Mouse (Mus musculus) urinary bladder, adult 2 months (tissue): ENCODE data around the gene Cog2. TPM values are rescaled to one million over a fixed set of nuclear protein-coding genes. Genes with fewer than 3 reads are reported as not detected.

Experiments
- DNase-seq: peaks from one replicate; pipeline ENCODE4 v3.0.0; 2022; ENCODE audit warnings: low spot score
- polyA plus RNA-seq: library from polyadenylated mRNA; depleted of rRNA; stranded (reverse); fragments of >200 nt; gene quantifications from 2 replicates; pipeline ENCODE4 v1.2.3, GENCODE M21; 2012

The Cog2 gene
- polyA plus RNA-seq, 1 experiment: 25.8 TPM

DNA sequence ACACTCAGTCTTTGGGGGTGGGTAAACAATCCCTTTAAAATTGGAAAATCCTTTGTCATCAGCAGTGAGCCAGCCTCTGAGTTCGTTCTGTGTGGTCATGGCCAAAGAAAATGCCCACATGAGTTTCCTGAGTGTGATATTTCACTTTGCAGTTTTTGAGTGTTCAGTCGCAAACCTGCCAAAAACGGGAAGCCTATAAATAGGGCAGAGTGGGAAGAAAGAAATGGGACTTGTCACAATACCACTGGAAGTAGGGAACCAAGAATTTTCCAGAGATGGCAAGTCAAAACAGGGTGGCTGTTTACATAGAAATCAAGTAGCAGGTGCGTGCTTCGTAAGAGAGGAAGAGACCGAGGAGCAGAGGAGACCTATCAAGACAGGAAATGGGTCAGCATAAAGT, 4.0 kb upstream of the Cog2 start:
- DNase-seq: no peak

- no peak for DNase-seq
Observed at GRCm38 (mm10) chr8:124517142-124517541, 3.4 kb upstream of the Cog2 start.

- DNase-seq: no peak
Observed at GRCm38 (mm10) chr8:124521946-124522345, 1.4 kb downstream of the Cog2 start.

DNA sequence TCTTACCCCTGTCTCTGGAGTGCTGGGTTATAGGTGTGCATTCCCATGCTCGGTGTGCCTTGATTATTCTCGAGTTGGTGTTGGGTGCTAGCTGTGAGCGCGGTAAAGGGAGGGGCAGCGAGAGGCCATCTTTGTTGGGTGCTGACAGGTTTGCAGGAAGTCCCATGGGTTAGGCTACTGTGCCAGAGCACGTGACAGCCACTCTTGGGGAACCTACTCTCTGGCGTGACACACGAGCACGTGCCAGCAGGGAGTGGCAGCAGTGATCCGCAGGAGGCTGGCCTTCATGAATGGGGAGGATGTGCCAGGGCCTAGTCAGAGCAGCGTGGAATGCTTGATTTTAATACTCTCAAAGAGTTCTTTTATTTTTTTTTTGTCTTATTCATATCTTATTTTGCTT, 5.7 kb downstream of the Cog2 start:
- DNase-seq: no peak

DNA sequence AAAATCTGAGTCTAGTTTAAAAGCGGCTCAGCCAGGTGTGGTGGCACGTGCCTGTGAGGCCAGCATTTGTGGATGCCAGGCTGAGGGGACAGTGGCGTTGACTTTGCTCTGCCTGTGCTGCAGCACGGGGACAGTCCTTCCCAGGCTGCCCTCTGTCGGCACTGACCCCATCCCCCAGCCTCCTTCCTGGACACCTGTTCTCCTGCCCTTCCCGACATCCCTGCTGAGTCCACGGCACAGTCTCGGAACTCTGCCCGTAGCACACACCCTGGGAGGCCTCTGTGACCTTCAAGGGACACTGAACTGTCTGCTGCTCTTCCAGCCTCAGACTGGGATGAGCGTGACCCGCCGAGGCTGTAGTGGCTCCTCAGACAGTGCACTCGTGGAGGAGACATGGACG, 9.5 kb downstream of the Cog2 start:
- no peak for DNase-seq

DNA sequence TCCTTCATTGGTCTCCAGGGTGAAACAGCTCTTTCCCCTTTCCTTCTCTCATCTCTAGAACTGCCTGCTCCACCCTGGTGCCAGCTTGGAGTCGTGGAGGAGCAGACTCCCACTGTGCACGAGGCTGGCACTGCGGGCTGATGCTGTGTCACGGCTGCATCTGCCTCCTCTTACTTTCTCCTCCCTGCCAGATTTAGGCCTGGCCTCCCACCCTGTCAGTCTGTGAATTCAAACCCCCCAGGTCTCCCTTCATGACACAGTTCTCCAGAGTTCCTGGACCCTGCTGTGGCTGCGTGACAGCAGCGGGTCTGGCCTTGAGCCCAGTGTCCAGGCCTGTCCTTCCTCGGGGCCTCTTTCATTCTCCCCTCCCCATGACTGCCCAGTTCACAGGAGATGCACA, 10.0 kb downstream of the Cog2 start:
- DNase-seq: no peak

DNA sequence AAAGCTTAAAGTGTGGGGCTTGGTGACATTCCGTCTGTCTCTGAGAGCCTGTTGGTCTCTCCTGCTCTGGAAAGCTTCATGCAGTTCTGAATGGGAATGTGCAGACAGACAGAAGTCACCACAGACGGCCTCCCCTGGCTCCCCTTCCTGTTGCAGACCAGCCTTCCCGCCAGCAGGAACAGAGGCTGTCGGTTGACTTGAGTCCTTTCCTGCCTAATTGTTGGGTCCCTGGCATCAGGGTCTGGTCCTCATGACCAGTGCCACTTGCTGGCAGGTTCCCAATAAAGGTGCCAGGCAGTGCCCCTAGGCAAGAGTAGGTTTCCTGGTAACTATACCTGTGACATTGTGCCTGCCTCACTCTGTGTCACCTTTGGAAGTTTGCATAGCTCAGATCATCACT, 10.4 kb downstream of the Cog2 start:
- DNase-seq: no peak

GRCm38 (mm10) chr8:124532626-124533025, 12.1 kb downstream of the Cog2 start:
- DNase-seq: no peak

- DNase-seq: no peak
Observed at GRCm38 (mm10) chr8:124535451-124535850, 14.9 kb downstream of the Cog2 start.

DNA sequence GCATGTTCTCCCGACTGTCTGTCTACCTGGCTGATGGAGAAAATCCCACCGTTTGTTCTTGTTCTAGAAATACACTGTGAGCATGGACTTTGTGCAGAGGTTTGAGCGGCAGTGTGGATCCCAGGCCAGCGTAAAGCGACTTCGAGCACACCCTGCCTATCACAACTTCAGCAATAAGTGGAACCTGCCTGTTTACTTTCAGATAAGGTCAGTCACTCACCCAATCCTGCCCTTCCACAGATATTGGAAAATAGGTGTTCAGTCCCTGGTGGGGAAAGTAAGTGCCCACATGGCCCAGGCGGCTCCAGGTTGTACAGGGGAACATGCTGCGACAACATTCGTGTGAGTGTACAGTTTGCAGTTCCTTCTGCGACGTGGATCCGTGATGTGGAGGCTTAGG, 20.3 kb downstream of the Cog2 start:
- no peak for DNase-seq

DNA sequence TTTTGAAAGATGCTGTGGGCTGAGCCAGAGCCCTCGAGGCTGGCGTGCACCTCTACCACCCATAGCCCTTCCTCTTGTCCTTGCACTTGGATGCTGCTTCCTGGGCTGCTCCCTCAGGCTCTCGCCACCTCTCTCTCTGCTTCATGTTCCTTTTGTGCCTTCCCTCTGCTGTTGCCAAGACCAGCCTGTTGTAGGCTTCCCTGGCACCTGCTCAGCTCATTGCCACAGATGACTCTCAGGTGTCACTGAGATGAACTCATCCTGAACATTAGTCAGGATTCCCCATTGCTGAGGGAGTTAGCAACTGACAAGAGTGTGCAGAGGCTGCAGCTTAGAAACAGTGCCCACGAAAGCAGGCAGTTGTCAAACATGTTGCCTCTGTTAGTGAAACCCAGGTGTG, 21.4 kb downstream of the Cog2 start:
- DNase-seq: no peak

DNA sequence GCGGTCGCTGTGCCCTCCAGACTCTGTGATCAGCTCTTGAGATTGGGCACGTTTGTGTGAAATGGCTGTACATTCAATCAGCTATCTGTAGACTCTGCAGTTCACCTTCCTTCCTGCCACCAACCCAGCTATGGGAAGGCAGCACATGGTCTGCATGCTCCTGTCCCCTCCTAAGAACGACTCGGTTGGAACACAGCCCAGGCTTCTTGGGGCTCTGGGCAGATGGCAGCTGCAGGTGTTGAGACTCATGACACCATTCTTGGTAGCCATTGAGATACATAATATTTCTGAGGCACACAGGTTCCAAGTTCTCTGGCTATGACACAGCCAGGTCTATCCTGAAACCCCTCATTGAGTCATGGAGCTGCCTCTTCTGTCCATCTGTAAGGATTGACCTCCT, 22.7 kb downstream of the Cog2 start:
- DNase-seq: no peak

DNA sequence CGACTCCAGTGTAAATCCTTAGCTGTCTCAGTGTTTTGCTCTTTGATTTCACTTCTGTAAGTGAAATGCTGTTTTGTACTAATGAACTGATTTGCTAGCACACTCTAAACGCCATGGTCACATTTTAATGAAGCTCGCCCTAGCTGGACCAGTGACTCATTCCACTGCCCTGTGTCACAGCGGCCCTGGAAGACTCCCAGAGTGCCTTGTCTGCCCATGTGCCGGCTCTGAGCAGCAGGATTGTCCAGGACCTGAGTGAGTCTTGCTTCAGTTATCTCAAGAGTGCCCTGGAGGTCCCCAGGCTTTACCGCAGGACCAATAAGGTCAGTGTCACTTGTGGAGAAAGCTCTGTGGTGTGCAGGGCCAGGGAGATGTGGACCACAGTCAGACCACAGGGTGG, 25.8 kb downstream of the Cog2 start:
- DNase-seq: no peak

DNA sequence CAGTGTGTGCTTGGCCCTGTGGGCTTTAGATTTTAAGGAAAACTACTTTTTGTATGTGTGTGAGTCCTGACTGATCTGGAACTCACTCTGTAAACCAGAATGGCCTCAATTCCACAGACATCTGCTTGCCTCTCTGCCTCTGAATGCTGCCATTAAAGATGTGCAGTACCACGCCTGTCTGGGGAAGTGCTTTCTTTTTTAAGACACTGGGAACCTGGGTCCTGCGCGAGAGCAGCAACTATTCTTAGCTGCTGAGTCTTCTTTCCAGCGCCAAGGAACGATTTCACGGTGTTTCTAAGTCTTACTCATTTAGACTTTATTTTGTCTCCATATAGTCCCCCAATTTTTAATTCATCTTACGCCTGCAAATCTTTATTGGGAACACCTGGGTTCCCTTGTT, 26.2 kb downstream of the Cog2 start:
- no peak for DNase-seq

GRCm38 (mm10) chr8:124547269-124547668, 26.7 kb downstream of the Cog2 start:
- no peak for DNase-seq

- no peak for DNase-seq
Observed at GRCm38 (mm10) chr8:124548187-124548586, 27.6 kb downstream of the Cog2 start.

DNA sequence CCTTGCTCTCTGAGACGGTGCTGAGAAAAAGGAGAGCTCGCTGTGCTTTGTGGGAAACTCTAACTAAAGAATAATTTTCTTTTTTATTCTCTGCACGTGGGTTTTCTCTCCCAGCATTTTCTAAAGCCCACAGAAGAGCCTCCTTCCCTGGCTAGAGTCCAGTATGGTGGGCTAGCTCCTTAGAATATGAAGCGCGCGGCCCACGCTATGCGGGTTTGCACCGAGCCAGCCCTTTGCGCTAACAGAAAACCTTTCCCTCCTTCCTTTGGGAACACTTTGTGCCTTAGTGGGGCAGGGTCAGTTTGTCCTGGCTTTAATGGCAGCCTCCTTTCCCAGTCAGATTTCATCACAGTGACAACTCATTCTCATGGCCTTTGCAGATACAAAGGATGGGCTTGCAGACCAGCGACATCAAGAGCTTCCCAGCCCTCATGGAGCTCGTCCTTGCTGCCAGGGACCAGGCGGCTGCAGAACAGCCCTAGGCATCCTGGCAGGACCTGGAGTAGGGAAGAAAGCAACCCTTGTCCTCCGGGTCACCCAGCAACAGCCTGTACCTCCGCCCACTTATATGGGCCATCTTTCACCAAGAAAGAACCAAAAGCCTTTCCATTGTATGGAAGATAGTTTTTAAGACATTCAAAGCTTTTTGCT, 30.6 kb downstream of the Cog2 start:
- no peak for DNase-seq

- DNase-seq: no peak
Observed at GRCm38 (mm10) chr8:124555113-124555750, 34.7 kb downstream of the Cog2 start.

DNA sequence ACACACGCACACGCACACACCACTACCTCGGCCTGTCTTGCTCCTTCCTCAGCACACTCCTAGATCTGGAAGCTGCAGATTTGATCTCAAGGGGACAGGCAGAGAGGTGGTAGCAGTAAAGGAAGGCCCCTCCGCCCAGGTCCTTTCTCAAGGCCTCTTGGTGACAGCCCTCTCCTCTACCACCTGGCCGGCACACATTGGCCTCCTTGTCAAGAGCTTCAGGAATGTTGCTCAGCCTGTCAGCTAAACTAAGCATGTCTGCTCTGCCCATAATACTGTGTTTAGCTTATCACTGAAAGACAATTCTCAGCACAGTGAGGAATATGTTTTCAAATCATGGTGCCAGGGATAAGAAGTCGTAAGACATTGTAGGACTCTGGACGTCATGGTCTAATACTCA, 35.6 kb downstream of the Cog2 start:
- no peak for DNase-seq

DNA sequence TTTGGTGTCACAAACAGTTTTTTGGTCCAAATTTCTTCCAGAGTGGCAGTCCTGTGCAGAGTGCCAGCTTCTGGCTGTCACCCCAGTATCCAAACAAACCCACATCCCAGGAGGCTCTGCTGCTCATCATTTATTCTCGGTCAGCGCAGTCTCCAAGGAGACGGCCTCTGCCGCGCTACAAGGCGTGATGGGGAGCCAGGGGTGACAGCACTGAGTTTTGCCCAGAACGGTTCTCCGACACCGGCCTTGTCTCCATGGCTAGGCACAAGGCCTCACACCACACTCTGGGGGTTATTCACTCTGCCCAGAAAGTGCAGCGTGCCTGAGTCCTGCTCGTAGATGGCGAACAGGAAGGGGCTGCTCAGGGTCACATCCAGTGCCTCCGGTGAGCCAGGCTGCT, 36.1 kb downstream of the Cog2 start:
- no peak for DNase-seq

DNA sequence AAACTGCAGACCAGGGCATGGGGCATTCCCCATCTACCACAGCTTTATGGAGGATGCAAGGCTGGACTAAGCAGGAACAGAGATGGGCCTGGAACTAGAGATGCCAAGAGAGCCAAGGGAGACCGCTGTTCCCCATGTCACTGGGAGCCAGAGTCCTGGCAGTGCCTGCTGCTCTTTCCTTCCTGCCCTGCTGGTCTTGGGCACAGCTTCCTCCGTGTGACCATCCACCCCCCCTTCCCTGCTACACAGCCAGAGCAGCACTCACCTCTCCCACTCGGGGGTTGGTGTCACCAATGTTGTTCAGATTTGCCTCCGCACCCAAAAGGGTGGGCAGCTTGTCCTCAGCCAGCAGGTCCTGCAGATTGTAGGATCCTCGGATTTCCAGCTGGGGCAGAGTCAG, 36.9 kb downstream of the Cog2 start:
- DNase-seq: no peak

GRCm38 (mm10) chr8:124567126-124567525, 46.6 kb downstream of the Cog2 start:
- DNase-seq: no peak

GRCm38 (mm10) chr8:124567584-124567983, 47.0 kb downstream of the Cog2 start:
- no peak for DNase-seq

GRCm38 (mm10) chr8:124569100-124569499, 48.5 kb downstream of the Cog2 start:
- DNase-seq: no peak
